Comparison of ENCODE assay signal across 13 mouse cellular contexts in the genomic region with DNA sequence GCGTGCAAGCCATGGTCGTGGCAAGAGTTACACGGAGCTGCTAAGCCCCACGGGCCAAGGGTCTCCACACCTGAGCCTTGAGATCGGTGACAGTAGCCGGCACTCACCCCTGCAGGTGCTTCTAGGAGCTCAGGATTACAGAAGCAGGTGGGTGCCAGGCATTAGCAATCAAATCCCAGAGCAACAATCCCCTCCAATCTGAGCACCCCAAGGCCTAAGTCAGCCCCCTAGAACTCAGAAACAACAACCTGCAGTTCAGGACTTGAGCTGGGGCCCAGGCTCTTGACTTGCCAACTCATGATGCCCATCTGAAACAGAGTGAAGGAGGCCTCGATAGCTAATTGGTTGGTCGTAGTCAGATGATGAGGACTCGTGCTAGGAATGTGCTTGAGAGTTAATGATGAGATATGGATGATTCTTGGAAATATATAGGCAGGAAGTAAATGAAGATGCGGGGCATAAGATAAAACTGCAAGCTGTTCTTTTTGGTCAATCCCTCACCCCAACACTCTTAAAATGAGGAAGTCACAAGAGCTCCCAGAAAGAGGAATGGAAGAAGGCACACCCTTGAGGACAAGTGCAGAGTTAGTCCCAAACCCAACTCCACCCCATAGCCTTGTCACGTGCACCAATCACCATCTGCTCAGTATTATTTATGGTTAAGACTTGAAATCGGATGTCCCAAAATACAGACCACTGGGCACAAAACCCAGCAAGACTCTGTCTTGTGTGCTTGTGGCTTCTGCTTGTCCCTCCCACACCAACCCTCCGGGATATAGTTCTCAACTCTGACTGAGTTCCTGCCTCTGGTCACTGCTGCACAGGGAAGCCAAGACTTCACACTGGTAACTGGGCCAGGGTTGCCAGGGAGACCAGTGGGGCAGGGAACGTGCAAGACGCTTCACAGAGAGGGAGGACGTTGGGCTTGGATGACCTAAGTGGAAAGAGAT. TPM values are rescaled to one million over a fixed set of nuclear protein-coding genes. Genes with fewer than 3 reads are reported as not detected.
DNase-seq lines count a peak whose midpoint lies in the region; ATAC-seq and TF ChIP-seq lines count a peak whose summit lies in the region.
"Had no signal": no experiment of that assay in that cellular context is flagged by ENCODE, and none has a peak within 500 bp of the region (broad histone marks: within the 10 kb centered on the region; RNA-seq: fewer than 3 reads in every experiment).

No protein-coding gene starts in this region.

- 67% methylated on average over 16 of the region's 16 CpGs for WGBS in lung, adult 2 months
- 72% methylated on average over 16 of the region's 16 CpGs for WGBS in forebrain, embryonic 15.5 days

- no peak overlapping the region for H3K9ac ChIP-seq in forebrain, embryonic 15.5 days (replicated peaks)
- H3K9ac ChIP-seq: intestine, embryonic 15.5 days had no signal

- H3K9me3 ChIP-seq in megakaryocyte, embryonic 14.5 days, result no peaks in the 10 kb centered on the region
- no peaks in the 10 kb centered on the region for H3K9me3 ChIP-seq in forebrain, embryonic 15.5 days
- H3K9me3 ChIP-seq: intestine, embryonic 15.5 days had no signal

- H3K27me3 ChIP-seq in megakaryocyte, embryonic 14.5 days (replicated peaks), result peaks cover 57% of the 10 kb centered on the region
- no peaks in the 10 kb centered on the region for H3K27me3 ChIP-seq in forebrain, embryonic 15.5 days
- H3K27me3 ChIP-seq: intestine, embryonic 15.5 days had no signal

- H3K36me3 ChIP-seq in megakaryocyte, embryonic 14.5 days (replicated peaks; ENCODE audit: low read length), result no peaks in the 10 kb centered on the region
- no peaks in the 10 kb centered on the region for H3K36me3 ChIP-seq in forebrain, embryonic 15.5 days
- H3K36me3 ChIP-seq: intestine, embryonic 15.5 days had no signal

- no peak for TF ChIP-seq CTCF in lung, adult 2 months (IDR thresholded peaks at IDR 0.05; ENCODE audit: insufficient read depth, low read length)
- no peak for TF ChIP-seq CTCF in brain, embryonic 14.5 days (IDR thresholded peaks at IDR 0.05; ENCODE audit: borderline replicate concordance, extremely low read depth, insufficient read depth, insufficient read length)

- H3K4me3 ChIP-seq in lung, adult 2 months (replicated peaks; ENCODE audit: extremely low read depth, low read depth, low read length), result no peak overlapping the region
- peak overlapping the region; percentile 53 for H3K4me3 ChIP-seq in megakaryocyte, embryonic 14.5 days (replicated peaks)
- H3K4me3 ChIP-seq in forebrain, embryonic 15.5 days, result no peak overlapping the region
- H3K4me3 ChIP-seq: intestine, embryonic 15.5 days; myocyte had no signal

- no peak for TF ChIP-seq POLR2A in lung, adult 2 months (IDR thresholded peaks at IDR 0.05; ENCODE audit: borderline replicate concordance, extremely low read depth, low read depth, low read length)
- TF ChIP-seq POLR2A in brain, embryonic 14.5 days (IDR thresholded peaks at IDR 0.05; ENCODE audit: borderline replicate concordance, extremely low read depth, insufficient read depth, insufficient read length, poor library complexity, severe bottlenecking), result no peak

- peak; percentile 11 for DNase-seq in adrenal gland, adult 8-10 months
- DNase-seq in adrenal gland, postnatal 4 days (ENCODE audit: low spot score in 2 of 2), result no peak
- DNase-seq in lung, adult 18-20 months, result peak; percentile 19 to 24
- DNase-seq in lung, adult 2 months, result no peak
- DNase-seq in brain, embryonic 14.5 days (ENCODE audit: low read depth), result peak; percentile 5
- DNase-seq in B cell, adult 2 months, result no peak
- DNase-seq: cerebellum, adult 11-12 months; embryo, embryonic 11 days had no signal

- H3K4me1 ChIP-seq in lung, adult 2 months (ENCODE audit: control insufficient read depth, insufficient read depth, low read length), result peaks cover 2% of the 10 kb centered on the region; the same call in 1 of the 2 replicates
- peaks cover 23% of the 10 kb centered on the region for H3K4me1 ChIP-seq in megakaryocyte, embryonic 14.5 days
- H3K4me1 ChIP-seq in forebrain, embryonic 15.5 days, result no peaks in the 10 kb centered on the region
- H3K4me1 ChIP-seq: intestine, embryonic 15.5 days had no signal

- H3K27ac ChIP-seq in forebrain, embryonic 15.5 days (replicated peaks), result no peak overlapping the region
- H3K27ac ChIP-seq: intestine, embryonic 15.5 days had no signal

- no peak overlapping the region for H3K4me2 ChIP-seq in forebrain, embryonic 15.5 days (replicated peaks)
- H3K4me2 ChIP-seq: intestine, embryonic 15.5 days had no signal

- ATAC-seq in forebrain, embryonic 15.5 days (replicated peaks), result no peak
- ATAC-seq: intestine, embryonic 15.5 days; Patski had no signal

RNA-seq across cellular contexts. Expression of gene Clec10a, which starts 10.2 kb away (rescaled TPM):
- 1 to 10 TPM; 3.3 to 7.3 (median 5.4) TPM for total RNA-seq in adrenal gland, adult 8-10 months (2022)
- 1 to 10 TPM; 2.1 to 3.5 TPM for total RNA-seq in adrenal gland, postnatal 4 days (2021)
- polyA plus RNA-seq in lung, adult 2 months (2012; rRNA removed), result 4.0 and 4.2 TPM in 2 replicates
- 0.60 and 0.86 TPM in 2 replicates for polyA plus RNA-seq in brain, embryonic 14.5 days (2012; rRNA removed)
- polyA plus RNA-seq in megakaryocyte, embryonic 14.5 days (2012; ENCODE audit: insufficient read depth, low replicate concordance), result 0.93 TPM in 1 of 2 replicates, not detected in the other
- 0.73 and 0.75 TPM in 2 replicates for polyA plus RNA-seq in forebrain, embryonic 15.5 days (2015; fragmentation: Nextera tagmentation; extraction: Ambion mirVana)
- polyA plus RNA-seq: Patski had no signal

RNA-seq across cellular contexts. Expression of gene Mgl2, which starts 36.1 kb away (rescaled TPM):
- 1 to 10 TPM; 3.1 to 6.9 (median 4.2) TPM for total RNA-seq in adrenal gland, adult 8-10 months (2022)
- 1 to 10 TPM in 1 of 2 experiments, under 1 TPM in 1; 0.90 to 1.7 TPM for total RNA-seq in adrenal gland, postnatal 4 days (2021)
- polyA plus RNA-seq in lung, adult 2 months (2012; rRNA removed), result 12.1 and 17.7 TPM in 2 replicates
- polyA plus RNA-seq in brain, embryonic 14.5 days (2012; rRNA removed), result 0.33 and 0.37 TPM in 2 replicates
- not detected in 2 replicates for polyA plus RNA-seq in megakaryocyte, embryonic 14.5 days (2012; ENCODE audit: insufficient read depth, low replicate concordance)
- polyA plus RNA-seq in forebrain, embryonic 15.5 days (2015; fragmentation: Nextera tagmentation; extraction: Ambion mirVana), result 0.56 and 0.64 TPM in 2 replicates
- polyA plus RNA-seq: Patski had no signal

RNA-seq across cellular contexts. Expression of gene Slc16a11, which starts 46.3 kb away (rescaled TPM):
- total RNA-seq in adrenal gland, adult 8-10 months (2022), result 1 to 10 TPM in 2 of 4 experiments, under 1 TPM in 2; 0.23 to 2.0 (median 0.86) TPM
- 1 to 10 TPM in 1 of 2 experiments, under 1 TPM in 1; 0.71 to 2.9 TPM for total RNA-seq in adrenal gland, postnatal 4 days (2021)
- polyA plus RNA-seq in lung, adult 2 months (2012; rRNA removed), result 211 and 239 TPM in 2 replicates
- polyA plus RNA-seq in brain, embryonic 14.5 days (2012; rRNA removed), result 2.8 and 3.8 TPM in 2 replicates
- not detected in 2 replicates for polyA plus RNA-seq in megakaryocyte, embryonic 14.5 days (2012; ENCODE audit: insufficient read depth, low replicate concordance)
- polyA plus RNA-seq in forebrain, embryonic 15.5 days (2015; fragmentation: Nextera tagmentation; extraction: Ambion mirVana), result 3.2 and 3.6 TPM in 2 replicates

RNA-seq across cellular contexts. Expression of gene Slc16a13, which starts 54.6 kb away (rescaled TPM):
- 1 to 10 TPM; 4.4 to 9.4 (median 6.6) TPM for total RNA-seq in adrenal gland, adult 8-10 months (2022)
- total RNA-seq in adrenal gland, postnatal 4 days (2021), result 10 to 100 TPM in 1 of 2 experiments, 1 to 10 TPM in 1; 6.2 to 10.9 TPM
- 9.2 and 11.3 TPM in 2 replicates for polyA plus RNA-seq in lung, adult 2 months (2012; rRNA removed)
- polyA plus RNA-seq in brain, embryonic 14.5 days (2012; rRNA removed), result 13.9 and 15.1 TPM in 2 replicates
- 5.3 and 8.1 TPM in 2 replicates for polyA plus RNA-seq in megakaryocyte, embryonic 14.5 days (2012; ENCODE audit: insufficient read depth, low replicate concordance)
- 14.9 and 17.7 TPM in 2 replicates for polyA plus RNA-seq in forebrain, embryonic 15.5 days (2015; fragmentation: Nextera tagmentation; extraction: Ambion mirVana)

Comparison
In these comparisons a context has a peak if more than half of its experiments do, and no peak if none do; other contexts are left out.
1. DNase-seq: peak in adrenal gland, adult 8-10 months (single experiment), lung, adult 18-20 months (2 of 2) and brain, embryonic 14.5 days (single experiment); none in adrenal gland, postnatal 4 days (0 of 2), lung, adult 2 months (single experiment) and B cell, adult 2 months (0 of 2).
2. RNA of gene Slc16a11, which starts 46.3 kb away (polyA plus RNA-seq): 211 to 239 TPM in lung, adult 2 months; 3.2 to 3.6 TPM in forebrain, embryonic 15.5 days, 2.8 to 3.8 TPM in brain, embryonic 14.5 days and not detected in megakaryocyte, embryonic 14.5 days; every median in the first group is over 10 times any median in the second.